Mouse (Mus musculus): ENCODE results near the gene Atf4.

Atf4 gene

GRCm38 (mm10) chr15:80254847-80255645 is at the start of gene Atf4:
TSS of gene Atf4 (plus strand) at chr15:80255184.
- peak; percentile 95 to 97 for DNase-seq (ENCODE audit: low spot score in 2 of 2)

- no peak for DNase-seq (ENCODE audit: low spot score in 2 of 2)
Measured at GRCm38 (mm10) chr15:80206057-80206565, 48.9 kb upstream of the Atf4 start.

- DNase-seq (ENCODE audit: low spot score in 2 of 2) = no peak
Measured at GRCm38 (mm10) chr15:80208446-80208845, 46.5 kb upstream of the Atf4 start.

GRCm38 (mm10) chr15:80213688-80214087 is 41.3 kb upstream of the Atf4 start:
- no peak for DNase-seq (ENCODE audit: low spot score in 2 of 2)

- no peak for DNase-seq (ENCODE audit: low spot score in 2 of 2)
Measured at GRCm38 (mm10) chr15:80215716-80216479, 39.1 kb upstream of the Atf4 start.

- DNase-seq (ENCODE audit: low spot score in 2 of 2) = no peak
Measured at GRCm38 (mm10) chr15:80216480-80216820, 38.5 kb upstream of the Atf4 start.

- DNase-seq (ENCODE audit: low spot score in 2 of 2) = no peak
Measured at GRCm38 (mm10) chr15:80217476-80217875, 37.5 kb upstream of the Atf4 start.

GRCm38 (mm10) chr15:80219211-80219610 is 35.8 kb upstream of the Atf4 start:
- DNase-seq (ENCODE audit: low spot score in 2 of 2) = peak in 1 of 2 experiments; percentile 18

- no peak for DNase-seq (ENCODE audit: low spot score in 2 of 2)
Measured at GRCm38 (mm10) chr15:80219705-80220657, 35.0 kb upstream of the Atf4 start.

GRCm38 (mm10) chr15:80221031-80221430 is 34.0 kb upstream of the Atf4 start:
- DNase-seq (ENCODE audit: low spot score in 2 of 2) = no peak

GRCm38 (mm10) chr15:80223751-80224150 is 31.2 kb upstream of the Atf4 start:
- no peak for DNase-seq (ENCODE audit: low spot score in 2 of 2)

- DNase-seq (ENCODE audit: low spot score in 2 of 2) = peak; percentile 84 to 96
Measured at GRCm38 (mm10) chr15:80225208-80225607, 29.8 kb upstream of the Atf4 start.

- peak; percentile 75 to 89 for DNase-seq (ENCODE audit: low spot score in 2 of 2)
Measured at GRCm38 (mm10) chr15:80225796-80226195, 29.2 kb upstream of the Atf4 start.

GRCm38 (mm10) chr15:80228071-80228800 is 26.7 kb upstream of the Atf4 start:
- no peak for DNase-seq (ENCODE audit: low spot score in 2 of 2)

- no peak for DNase-seq (ENCODE audit: low spot score in 2 of 2)
Measured at GRCm38 (mm10) chr15:80232331-80232730, 22.7 kb upstream of the Atf4 start.

- no peak for DNase-seq (ENCODE audit: low spot score in 2 of 2)
Measured at GRCm38 (mm10) chr15:80233053-80233452, 21.9 kb upstream of the Atf4 start.

- peak; percentile 99 for DNase-seq (ENCODE audit: low spot score in 2 of 2)
Measured at GRCm38 (mm10) chr15:80233733-80234509, 21.1 kb upstream of the Atf4 start, which contains the start of gene Mief1. TSS of gene Mief1 (plus strand) at chr15:80234018.

- no peak for DNase-seq (ENCODE audit: low spot score in 2 of 2)
Measured at GRCm38 (mm10) chr15:80235535-80235934, 19.4 kb upstream of the Atf4 start, which contains the start of gene AC140267.1. TSS of gene AC140267.1 (plus strand) at chr15:80235835.

- DNase-seq (ENCODE audit: low spot score in 2 of 2) = no peak
Measured at GRCm38 (mm10) chr15:80248135-80248534, 6.8 kb upstream of the Atf4 start.

- no peak for DNase-seq (ENCODE audit: low spot score in 2 of 2)
Measured at GRCm38 (mm10) chr15:80248596-80248995, 6.4 kb upstream of the Atf4 start.
